Mouse (Mus musculus): ENCODE measurements around the gene 1700067K01Rik.

- TF ChIP-seq CTCF (IDR thresholded peaks at IDR 0.05; ENCODE audit: control insufficient read depth, insufficient read depth, insufficient read length) = no peak
- TF ChIP-seq USF1 (IDR thresholded peaks at IDR 0.05; ENCODE audit: low read depth) = no peak
- no peak for TF ChIP-seq MYOG (IDR thresholded peaks at IDR 0.05; ENCODE audit: control insufficient read depth, extremely low read depth, insufficient read length)
- TF ChIP-seq CEBPB (IDR thresholded peaks at IDR 0.05; ENCODE audit: low read depth) = no peak
- TF ChIP-seq MAX (IDR thresholded peaks at IDR 0.05) = no peak
Measured at GRCm38 (mm10) chr8:83971121-83971520, 30.2 kb upstream of the 1700067K01Rik start.
